Mouse (Mus musculus) layer of hippocampus, adult 9-11 months (tissue): Measurements from ENCODE around the gene Agrn.
"Not testable (repeated sequence)": the region's sequence is repeated elsewhere in the genome, so short reads cannot be mapped to it uniquely, and the experiment has no call there.

Experiments used
- DNase-seq: peaks from one replicate; pipeline ENCODE4 v3.0.0; 2022

Agrn gene

GRCm38 (mm10) chr4:156200623-156201475 lies 3.6 kb upstream of the Agrn start, which contains the start of gene Isg15:
Isg15 (minus strand) TSS chr4:156200818.
- no peak for DNase-seq

GRCm38 (mm10) chr4:156197829-156198205 lies 529 bp upstream of the Agrn start:
- DNase-seq, result peak; percentile 87

- DNase-seq, result peak; percentile 20
Measured at GRCm38 (mm10) chr4:156195927-156196870, 1.1 kb downstream of the Agrn start.

- no peak for DNase-seq
Measured at GRCm38 (mm10) chr4:156194346-156194745, 2.9 kb downstream of the Agrn start.

GRCm38 (mm10) chr4:156193906-156194305 lies 3.4 kb downstream of the Agrn start:
- DNase-seq, result no peak

- DNase-seq, result no peak
Measured at GRCm38 (mm10) chr4:156193200-156193590, 4.1 kb downstream of the Agrn start.

- DNase-seq, result no peak
Measured at GRCm38 (mm10) chr4:156192421-156193199, 4.7 kb downstream of the Agrn start.

- peak; percentile 42 for DNase-seq
Measured at GRCm38 (mm10) chr4:156188811-156189323, 8.4 kb downstream of the Agrn start.

GRCm38 (mm10) chr4:156188162-156188810 lies 9.0 kb downstream of the Agrn start:
- DNase-seq, result no peak

- DNase-seq, result peak; percentile 32
Measured at GRCm38 (mm10) chr4:156185950-156186850, 11.1 kb downstream of the Agrn start.

- no peak for DNase-seq
Measured at GRCm38 (mm10) chr4:156185456-156185949, 11.8 kb downstream of the Agrn start.

GRCm38 (mm10) chr4:156184291-156184954 lies 12.9 kb downstream of the Agrn start:
- DNase-seq, result no peak

- DNase-seq, result no peak
Measured at GRCm38 (mm10) chr4:156183747-156184146, 13.5 kb downstream of the Agrn start.

GRCm38 (mm10) chr4:156177630-156178029 lies 19.7 kb downstream of the Agrn start:
- no peak for DNase-seq

- DNase-seq, result no peak
Measured at GRCm38 (mm10) chr4:156171828-156172227, 25.5 kb downstream of the Agrn start.

GRCm38 (mm10) chr4:156169129-156169528 lies 28.2 kb downstream of the Agrn start:
- DNase-seq, result peak; percentile 1

GRCm38 (mm10) chr4:156168611-156169010 lies 28.7 kb downstream of the Agrn start:
- no peak for DNase-seq

- peak; percentile 1 for DNase-seq
Measured at GRCm38 (mm10) chr4:156166477-156166876, 30.8 kb downstream of the Agrn start.

GRCm38 (mm10) chr4:156154771-156155170 lies 42.5 kb downstream of the Agrn start:
- DNase-seq, result no peak

GRCm38 (mm10) chr4:156150887-156151286 lies 46.4 kb downstream of the Agrn start:
- not testable (repeated sequence) for DNase-seq
